Mouse (Mus musculus) kidney, embryonic 14.5 days (tissue): ENCODE results near the gene Gabbr2. TPM values are rescaled to one million over a fixed set of nuclear protein-coding genes. Genes with fewer than 3 reads are reported as not detected.

Experiments
- ATAC-seq: fragments of 200-750 bp; cut with Nextera tagmentation; 2 replicates; pipeline ENCODE4 v1.8.0; 2017; ENCODE audit warnings: moderate number of reproducible peaks, mild to moderate bottlenecking, moderate TSS enrichment, moderate library complexity; ENCODE audit not compliant: low FRiP score, low TSS enrichment
- H3K27ac ChIP-seq: fragments of 300-500 bp; sonication (generic); 2 replicates; pipeline ENCODE4 v1.5.1; 2014; ENCODE audit warnings: low read depth, mild to moderate bottlenecking, low read length, moderate library complexity, mixed read lengths
- H3K27me3 ChIP-seq: fragments of 300-500 bp; sonication (generic); 2 replicates; pipeline ENCODE4 v1.6.1; 2014; ENCODE audit warnings: mild to moderate bottlenecking, low read length; ENCODE audit not compliant: control insufficient read depth, insufficient read depth
- H3K36me3 ChIP-seq: fragments of 300-500 bp; sonication (generic); 2 replicates; pipeline ENCODE4 v1.6.1; 2014; ENCODE audit warnings: low read length, mixed read lengths; ENCODE audit not compliant: control insufficient read depth, insufficient read depth
- H3K4me1 ChIP-seq: fragments of 300-500 bp; sonication (generic); 2 replicates; pipeline ENCODE4 v1.6.1; 2014; ENCODE audit warnings: low read length, mixed read lengths; ENCODE audit not compliant: control insufficient read depth, insufficient read depth
- H3K4me2 ChIP-seq: fragments of 300-500 bp; sonication (generic); replicated peaks from 2 replicates; pipeline ENCODE4 v1.6.1; 2014; ENCODE audit warnings: low read depth, mild to moderate bottlenecking, low read length
- H3K4me3 ChIP-seq: fragments of 300-500 bp; sonication (generic); 2 replicates; pipeline ENCODE4 v1.5.1; 2014; ENCODE audit warnings: mild to moderate bottlenecking, low read length
- H3K9ac ChIP-seq: fragments of 300-500 bp; sonication (generic); 2 replicates; pipeline ENCODE4 v1.6.1; 2014; ENCODE audit warnings: low read depth, mild to moderate bottlenecking, low read length, moderate library complexity
- H3K9me3 ChIP-seq: fragments of 300-500 bp; sonication (generic); 2 replicates; pipeline ENCODE4 v1.6.1; 2016; ENCODE audit warnings: low read length; ENCODE audit not compliant: control insufficient read depth
- whole genome bisulfite sequencing: fragments of 180-500 bp; shearing (Covaris S2); extraction: QIAGEN DNeasy Blood & Tissue Kit; methylation state at CpG from one replicate; pipeline ENCODE4 v1.1.7; 2014; 5-methylcytosine and 5-hydroxymethylcytosine counted together
- polyA plus RNA-seq: library from polyadenylated mRNA; unstranded; fragments of >200 nt; fragmentation: Nextera tagmentation; extraction: Ambion mirVana; gene quantifications from 2 replicates; pipeline ENCODE4 v1.2.1, GENCODE M21; 2014

The Gabbr2 gene
- polyA plus RNA-seq, 1 experiment from 2014 or later: 0.43 TPM

GRCm38 (mm10) chr4:46710018-46710417, 281.7 kb downstream of the Gabbr2 start:
- H3K4me1 ChIP-seq: no peaks in the 10 kb centered on the region
- no peak for ATAC-seq
- H3K36me3 ChIP-seq: no peaks in the 10 kb centered on the region
- H3K4me3 ChIP-seq: no peak overlapping the region
- 65% methylated on average over 6 of the region's 6 CpGs for WGBS
- H3K27me3 ChIP-seq: no peaks in the 10 kb centered on the region
- no peak overlapping the region for H3K27ac ChIP-seq
- H3K9me3 ChIP-seq: no peaks in the 10 kb centered on the region
- no peak overlapping the region for H3K9ac ChIP-seq
- no peak overlapping the region for H3K4me2 ChIP-seq

GRCm38 (mm10) chr4:46709492-46709891, 282.2 kb downstream of the Gabbr2 start:
- WGBS: 77% methylated on average over 7 of the region's 7 CpGs
- H3K4me2 ChIP-seq: no peak overlapping the region
- H3K36me3 ChIP-seq: no peaks in the 10 kb centered on the region
- no peak overlapping the region for H3K4me3 ChIP-seq
- H3K27ac ChIP-seq: no peak overlapping the region
- H3K4me1 ChIP-seq: no peaks in the 10 kb centered on the region
- no peak for ATAC-seq
- H3K9ac ChIP-seq: no peak overlapping the region
- no peaks in the 10 kb centered on the region for H3K9me3 ChIP-seq
- H3K27me3 ChIP-seq: no peaks in the 10 kb centered on the region

DNA sequence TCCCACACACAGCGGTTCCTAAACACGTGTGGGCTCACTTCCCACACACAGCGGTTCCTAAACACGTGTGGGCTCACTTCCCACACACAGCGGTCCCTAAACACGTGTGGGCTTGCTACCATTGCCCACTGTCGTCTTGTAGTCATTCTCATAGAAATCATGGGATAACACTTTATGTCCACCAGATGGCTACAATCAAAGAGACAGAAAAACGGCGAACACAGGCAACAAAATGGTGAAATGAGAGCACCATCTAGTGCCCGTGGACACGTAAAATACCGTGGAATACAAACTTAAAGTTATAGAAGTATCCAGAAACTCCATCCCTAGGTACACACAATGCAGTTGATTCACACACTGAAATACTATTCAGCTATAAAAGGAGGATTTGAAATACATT, 285.9 kb downstream of the Gabbr2 start:
- 68% methylated on average over 12 of the region's 12 CpGs for WGBS
- ATAC-seq: no peak

DNA sequence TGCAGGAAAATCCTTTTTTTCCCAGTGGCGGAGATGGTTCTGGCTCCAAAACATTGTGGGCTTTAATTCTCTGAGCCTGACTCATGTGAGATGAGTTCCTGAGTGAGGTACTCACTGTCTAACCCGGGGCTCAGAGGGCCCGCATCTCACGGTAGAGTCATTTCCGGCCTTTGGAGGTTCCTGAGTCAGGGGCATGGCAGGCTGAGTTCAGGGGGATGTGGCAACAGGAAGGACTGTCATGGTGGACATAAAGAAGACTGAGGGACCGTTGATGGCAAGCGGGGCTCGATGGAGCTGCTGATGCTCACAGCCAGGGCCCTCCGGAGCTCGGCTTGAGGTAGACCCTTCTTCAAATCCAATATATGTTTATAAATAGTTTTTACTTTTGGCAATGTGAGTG, 288.5 kb downstream of the Gabbr2 start:
- H3K4me1 ChIP-seq: no peaks in the 10 kb centered on the region
- no peak overlapping the region for H3K4me3 ChIP-seq
- no peak overlapping the region for H3K27ac ChIP-seq
- H3K27me3 ChIP-seq: no peaks in the 10 kb centered on the region
- H3K9me3 ChIP-seq: no peaks in the 10 kb centered on the region
- no peaks in the 10 kb centered on the region for H3K36me3 ChIP-seq
- no peak overlapping the region for H3K4me2 ChIP-seq
- 93% methylated on average over 10 of the region's 10 CpGs for WGBS
- no peak for ATAC-seq
- H3K9ac ChIP-seq: no peak overlapping the region

More for the DNA sequence above, 285.9 kb downstream of the Gabbr2 start:
- no peak overlapping the region for H3K4me2 ChIP-seq
- no peaks in the 10 kb centered on the region for H3K36me3 ChIP-seq
- no peak overlapping the region for H3K9ac ChIP-seq
- H3K4me3 ChIP-seq: no peak overlapping the region
- H3K27ac ChIP-seq: no peak overlapping the region
- no peaks in the 10 kb centered on the region for H3K9me3 ChIP-seq
- no peaks in the 10 kb centered on the region for H3K27me3 ChIP-seq
- H3K4me1 ChIP-seq: no peaks in the 10 kb centered on the region

DNA sequence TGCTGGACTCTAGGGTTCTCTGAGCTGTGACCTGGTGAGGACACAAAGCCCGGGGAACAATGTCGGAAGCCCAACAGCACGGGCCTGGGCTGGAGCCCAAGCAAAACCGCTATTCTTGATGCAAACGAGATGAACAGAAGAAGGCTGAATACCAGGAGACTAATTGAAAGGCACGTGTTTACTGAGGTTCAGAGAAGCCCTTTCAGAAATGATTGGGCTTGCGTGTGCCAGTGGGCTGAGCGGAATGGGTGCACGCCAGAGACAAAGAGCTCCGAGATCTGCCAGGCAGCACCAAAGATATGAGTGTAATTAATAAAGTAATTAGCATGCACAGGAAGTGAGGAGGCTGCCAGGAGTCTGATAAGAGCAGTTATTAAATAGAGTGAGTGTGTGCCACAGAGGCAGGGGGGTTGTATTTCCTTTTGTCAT, 291.4 kb downstream of the Gabbr2 start:
- H3K36me3 ChIP-seq: no peaks in the 10 kb centered on the region
- 80% methylated on average over 10 of the region's 10 CpGs for WGBS
- no peak for ATAC-seq
- no peak overlapping the region for H3K4me3 ChIP-seq
- no peak overlapping the region for H3K9ac ChIP-seq
- no peaks in the 10 kb centered on the region for H3K4me1 ChIP-seq
- no peaks in the 10 kb centered on the region for H3K9me3 ChIP-seq
- no peak overlapping the region for H3K27ac ChIP-seq
- H3K27me3 ChIP-seq: no peaks in the 10 kb centered on the region
- H3K4me2 ChIP-seq: no peak overlapping the region

DNA sequence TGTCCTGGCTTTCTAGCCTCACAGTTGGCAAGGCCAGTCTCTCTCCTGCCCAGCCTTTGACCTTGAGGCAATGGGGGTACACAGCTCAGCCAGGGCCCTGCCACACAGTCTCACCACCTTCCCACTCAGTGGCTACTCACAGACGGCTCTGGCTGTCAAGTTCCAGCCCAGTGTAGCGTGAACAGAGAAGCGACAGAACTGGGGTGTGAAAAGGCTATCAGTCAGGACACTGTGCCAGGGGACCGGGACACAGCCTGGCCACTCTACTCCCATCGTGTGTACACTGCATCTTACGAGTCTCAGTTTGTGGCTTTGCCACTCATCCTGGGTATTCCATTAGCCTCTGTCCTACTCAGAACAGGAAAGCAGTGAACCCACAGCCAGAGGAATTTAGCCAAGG, 295.2 kb downstream of the Gabbr2 start:
- no peaks in the 10 kb centered on the region for H3K36me3 ChIP-seq
- ATAC-seq: no peak
- H3K27me3 ChIP-seq: no peaks in the 10 kb centered on the region
- H3K4me1 ChIP-seq: no peaks in the 10 kb centered on the region
- H3K4me2 ChIP-seq: no peak overlapping the region
- H3K27ac ChIP-seq: no peak overlapping the region
- 43% methylated on average over 6 of the region's 6 CpGs for WGBS
- no peak overlapping the region for H3K4me3 ChIP-seq
- 0 out of 2 replicates have a peak, but pooled peaks cover 1% of the 10 kb centered on the region for H3K9me3 ChIP-seq
- H3K9ac ChIP-seq: no peak overlapping the region

- Histone ChIP-seq H3K4me1 (no peaks in the 10 kb centered on the region), H3K36me3 (no peaks in the 10 kb centered on the region), H3K9me3 (0 out of 2 replicates have a peak, but pooled peaks cover 4% of the 10 kb centered on the region), H3K4me3 (no peak overlapping the region), H3K27ac (no peak overlapping the region), H3K4me2 (no peak overlapping the region), H3K9ac (no peak overlapping the region), H3K27me3 (no peaks in the 10 kb centered on the region)
- ATAC-seq: no peak
- WGBS: 87% methylated on average over 8 of the region's 8 CpGs
These were observed 301.1 kb downstream of the Gabbr2 start for GRCm38 (mm10) chr4:46690565-46690964.

GRCm38 (mm10) chr4:46690023-46690420, 301.7 kb downstream of the Gabbr2 start:
- no peak for ATAC-seq

DNA sequence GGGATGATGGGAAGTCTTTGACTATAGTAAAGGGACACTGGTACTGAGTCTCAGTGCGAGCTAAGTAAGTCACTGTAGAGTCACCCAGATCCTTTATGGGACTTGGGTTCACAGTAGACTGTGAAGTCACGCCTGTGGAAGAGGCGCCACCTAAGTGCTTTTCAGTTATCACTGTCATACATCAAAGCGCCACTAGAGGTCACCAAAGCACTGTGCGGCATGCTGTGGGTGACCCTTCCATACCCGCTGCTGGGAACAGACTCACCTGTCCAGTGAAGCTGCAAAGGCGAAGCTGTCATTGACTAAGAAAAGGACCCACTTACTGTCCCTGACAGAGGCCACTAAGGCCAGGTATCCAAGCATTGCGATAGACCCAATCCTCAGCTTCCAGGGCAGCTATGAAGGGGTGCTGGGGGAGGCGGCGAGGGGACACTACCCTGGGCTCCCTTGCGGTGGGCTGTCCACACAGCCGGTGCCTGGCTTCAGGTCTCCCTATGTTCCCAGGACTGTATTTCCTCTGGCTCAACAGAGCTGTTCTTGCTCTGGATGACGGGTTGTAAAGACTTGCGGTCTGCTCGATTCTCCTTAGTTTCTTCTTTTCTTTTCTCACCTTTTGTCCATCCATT, 302.2 kb downstream of the Gabbr2 start:
- H3K4me3 ChIP-seq: no peak overlapping the region
- 0 out of 2 replicates have a peak, but pooled peaks cover 4% of the 10 kb centered on the region for H3K9me3 ChIP-seq
- WGBS: 44% methylated on average over 15 of the region's 15 CpGs
- no peak overlapping the region for H3K9ac ChIP-seq
- no peak overlapping the region for H3K27ac ChIP-seq
- no peaks in the 10 kb centered on the region for H3K4me1 ChIP-seq
- H3K36me3 ChIP-seq: no peaks in the 10 kb centered on the region
- no peaks in the 10 kb centered on the region for H3K27me3 ChIP-seq
- H3K4me2 ChIP-seq: no peak overlapping the region
- ATAC-seq: peak; percentile 68

More at GRCm38 (mm10) chr4:46690023-46690420, 301.7 kb downstream of the Gabbr2 start:
- H3K4me1 ChIP-seq: no peaks in the 10 kb centered on the region
- H3K9me3 ChIP-seq: 0 out of 2 replicates have a peak, but pooled peaks cover 4% of the 10 kb centered on the region
- no peak overlapping the region for H3K27ac ChIP-seq
- H3K4me3 ChIP-seq: no peak overlapping the region
- H3K9ac ChIP-seq: no peak overlapping the region
- H3K27me3 ChIP-seq: no peaks in the 10 kb centered on the region
- H3K36me3 ChIP-seq: no peaks in the 10 kb centered on the region
- H3K4me2 ChIP-seq: no peak overlapping the region
- WGBS: 90% methylated on average over 8 of the region's 8 CpGs
